Mouse (Mus musculus): ENCODE results near the gene Mrps18c.

DNA sequence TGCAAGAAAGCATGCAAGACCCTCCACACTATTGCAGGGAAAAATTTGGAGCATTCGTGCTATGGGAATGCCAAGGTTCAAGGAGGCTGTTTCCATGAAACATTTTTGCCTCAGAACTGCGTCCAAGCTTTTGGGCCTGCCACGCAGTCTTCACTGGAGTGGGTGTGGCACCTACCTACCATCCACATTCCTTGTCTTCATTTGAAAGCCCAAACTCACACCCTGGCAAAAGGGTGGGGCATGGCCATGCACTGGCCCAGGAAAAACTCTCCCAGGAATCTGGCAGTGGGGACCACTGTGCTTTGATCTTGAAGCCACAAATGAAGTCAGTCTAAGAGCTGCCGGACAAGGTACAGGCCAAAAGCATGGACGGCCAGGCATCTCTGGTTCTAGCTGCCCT is 40.3 kb upstream of the Mrps18c start:
- TF ChIP-seq CTCF (IDR thresholded peaks at IDR 0.05; ENCODE audit: control insufficient read depth, insufficient read depth, low read length) (no peak), POLR2A (IDR thresholded peaks at IDR 0.05; ENCODE audit: borderline replicate concordance, control insufficient read depth, low read depth, low read length) (no peak)
